Mouse (Mus musculus) cerebellum, adult 9-10 months (tissue): ENCODE data around the gene Med25.
A peak's percentile ranks its signal among the peaks of the same experiment; 100 is the strongest.

Experiments used
- DNase-seq: peaks from one replicate; pipeline ENCODE4 v3.0.0; 2022

Gene Med25

GRCm38 (mm10) chr7:44846804-44847203, 45.7 kb downstream of the Med25 start:
- peak; percentile 68 for DNase-seq

- DNase-seq, result no peak
These were observed 47.5 kb downstream of the Med25 start for GRCm38 (mm10) chr7:44845006-44845405.

GRCm38 (mm10) chr7:44841825-44842463, 50.6 kb downstream of the Med25 start:
- no peak for DNase-seq

GRCm38 (mm10) chr7:44840426-44840825, 52.1 kb downstream of the Med25 start:
- no peak for DNase-seq

- DNase-seq, result no peak
These were observed 52.9 kb downstream of the Med25 start for GRCm38 (mm10) chr7:44839491-44840191.

- DNase-seq, result no peak
These were observed 53.4 kb downstream of the Med25 start for GRCm38 (mm10) chr7:44839171-44839490.

- no peak for DNase-seq
These were observed 54.4 kb downstream of the Med25 start for GRCm38 (mm10) chr7:44838073-44838472.

- DNase-seq, result no peak
These were observed 56.0 kb downstream of the Med25 start for GRCm38 (mm10) chr7:44836423-44837053.

- DNase-seq, result no peak
These were observed 56.5 kb downstream of the Med25 start for GRCm38 (mm10) chr7:44836016-44836404.

- no peak for DNase-seq
These were observed 57.0 kb downstream of the Med25 start for GRCm38 (mm10) chr7:44835373-44836015.

GRCm38 (mm10) chr7:44832763-44833162, 59.7 kb downstream of the Med25 start:
- DNase-seq, result no peak

GRCm38 (mm10) chr7:44828706-44829105, 63.8 kb downstream of the Med25 start:
- no peak for DNase-seq

- DNase-seq, result no peak
These were observed 65.7 kb downstream of the Med25 start for GRCm38 (mm10) chr7:44826771-44827170.
